Mouse (Mus musculus): ENCODE measurements around the gene Eif4ebp2.
A peak's percentile ranks its signal among the peaks of the same experiment; 100 is the strongest.
"Not testable (repeated sequence)": the region's sequence is repeated elsewhere in the genome, so short reads cannot be mapped to it uniquely, and the experiment has no call there.

Gene Eif4ebp2

DNA sequence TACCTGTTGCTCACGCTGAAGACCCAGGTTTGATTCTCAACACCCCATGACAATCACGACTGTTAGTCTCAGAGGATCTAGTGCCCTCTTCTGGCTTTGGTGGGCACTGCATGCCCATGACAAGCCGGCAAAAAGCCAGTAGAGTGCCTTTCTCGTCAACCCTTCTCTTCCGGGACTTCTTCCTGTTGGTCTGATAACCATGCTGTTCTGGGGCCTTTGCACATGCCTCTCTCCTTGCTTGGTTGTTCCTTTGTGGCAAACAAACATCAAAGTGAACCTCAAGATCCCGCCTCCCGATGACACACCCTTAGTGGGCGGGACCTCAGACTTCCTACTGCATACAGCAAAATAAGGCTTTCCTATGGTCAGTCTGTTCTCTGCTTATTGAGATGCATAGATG, 13.8 kb upstream of the Eif4ebp2 start:
- no peak for DNase-seq (ENCODE audit: extremely low spot score)

DNA sequence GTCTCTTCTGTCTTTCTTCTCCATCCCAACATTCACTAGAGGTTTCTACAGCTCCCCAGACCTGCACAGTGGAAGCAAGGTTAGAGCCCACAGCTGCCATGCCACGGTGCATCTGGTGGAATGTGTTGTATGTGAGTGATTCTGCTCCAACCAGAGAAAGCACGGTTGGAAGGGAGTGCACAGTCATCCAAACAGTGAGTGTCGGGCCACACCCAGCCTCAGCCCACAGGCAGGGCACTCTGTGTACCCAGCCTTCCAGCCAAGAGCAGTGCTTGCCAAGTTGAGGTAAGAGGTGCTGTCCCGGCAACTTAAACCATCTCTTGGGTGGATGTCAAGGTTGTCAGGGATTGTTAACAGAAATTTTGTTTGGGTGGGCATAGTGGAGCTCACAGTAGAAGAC, 12.5 kb upstream of the Eif4ebp2 start:
- DNase-seq (ENCODE audit: extremely low spot score), result no peak

DNA sequence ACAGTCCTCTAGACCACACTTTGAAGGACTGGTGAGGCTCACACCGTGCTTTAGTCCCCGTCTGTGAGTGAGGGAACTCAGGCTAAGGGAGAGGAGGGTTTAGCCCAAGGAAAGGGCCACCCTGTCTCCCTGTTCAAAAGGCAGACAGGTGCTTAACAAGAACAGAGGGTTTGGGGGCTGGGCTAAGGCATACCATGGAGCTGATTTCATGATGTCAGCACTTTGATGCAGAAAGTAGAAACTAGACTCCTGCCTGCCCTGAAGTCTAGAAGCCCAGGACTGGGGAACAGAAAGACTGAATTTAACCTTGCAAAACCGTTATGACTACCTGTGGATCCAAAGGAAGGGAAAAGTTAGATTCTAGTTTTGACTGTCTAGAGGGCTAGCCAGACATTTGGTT, 4.7 kb upstream of the Eif4ebp2 start:
- no peak for DNase-seq (ENCODE audit: extremely low spot score)

DNA sequence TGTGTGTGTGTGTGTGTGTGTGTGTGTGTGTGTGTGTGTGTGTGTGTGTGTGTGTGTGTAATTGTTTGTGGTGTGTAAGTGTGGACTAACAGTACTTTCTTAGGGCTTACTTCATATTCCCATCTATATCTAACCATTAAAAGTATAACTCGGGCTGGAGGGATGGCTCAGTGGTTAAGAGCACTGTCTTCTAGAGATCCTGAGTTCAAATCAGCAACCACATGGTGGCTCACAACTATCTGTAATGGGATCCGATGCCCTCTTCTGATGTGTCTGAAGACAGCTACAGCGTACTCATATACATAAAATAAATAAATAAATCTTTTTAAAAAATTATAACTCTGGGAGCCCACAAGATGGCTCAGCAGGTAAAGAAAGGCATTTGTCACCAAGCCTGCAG, 710 bp upstream of the Eif4ebp2 start:
- DNase-seq (ENCODE audit: extremely low spot score), result not testable (repeated sequence)

DNA sequence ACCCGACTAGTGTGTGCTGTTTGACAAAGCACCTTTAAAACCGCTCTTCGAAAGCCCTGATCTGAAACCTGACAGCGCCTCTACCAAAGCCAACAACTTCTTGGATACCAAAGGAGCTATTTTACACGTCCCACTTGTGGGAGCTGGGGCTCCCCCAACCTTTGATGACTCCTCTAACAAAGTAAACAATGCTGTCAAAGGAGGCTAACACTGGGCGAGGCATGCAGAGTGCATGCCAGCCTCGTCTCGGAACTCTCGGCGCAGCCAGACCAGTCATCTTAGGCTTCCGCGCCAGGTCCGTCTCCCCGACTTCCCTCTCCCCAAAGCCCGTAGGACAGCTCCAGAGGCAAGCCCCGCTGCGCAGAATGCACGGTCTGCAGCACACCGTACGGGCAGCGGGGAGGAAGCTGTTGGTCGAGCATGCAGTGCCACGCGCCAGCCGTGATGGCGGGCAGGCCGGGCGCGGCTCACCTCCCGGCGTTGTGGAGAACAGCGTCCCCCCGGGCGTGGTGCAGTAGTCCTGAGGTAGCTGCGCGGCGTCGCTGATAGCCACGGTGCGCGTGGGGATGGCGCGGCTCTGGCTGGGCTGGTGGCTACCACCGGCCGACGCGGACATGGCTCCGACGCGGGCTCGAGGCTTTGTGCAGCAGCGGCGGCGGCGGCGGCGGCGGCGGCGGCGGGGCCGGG, 387 bp downstream of the Eif4ebp2 start:
- DNase-seq (ENCODE audit: extremely low spot score), result peak; percentile 42

DNA sequence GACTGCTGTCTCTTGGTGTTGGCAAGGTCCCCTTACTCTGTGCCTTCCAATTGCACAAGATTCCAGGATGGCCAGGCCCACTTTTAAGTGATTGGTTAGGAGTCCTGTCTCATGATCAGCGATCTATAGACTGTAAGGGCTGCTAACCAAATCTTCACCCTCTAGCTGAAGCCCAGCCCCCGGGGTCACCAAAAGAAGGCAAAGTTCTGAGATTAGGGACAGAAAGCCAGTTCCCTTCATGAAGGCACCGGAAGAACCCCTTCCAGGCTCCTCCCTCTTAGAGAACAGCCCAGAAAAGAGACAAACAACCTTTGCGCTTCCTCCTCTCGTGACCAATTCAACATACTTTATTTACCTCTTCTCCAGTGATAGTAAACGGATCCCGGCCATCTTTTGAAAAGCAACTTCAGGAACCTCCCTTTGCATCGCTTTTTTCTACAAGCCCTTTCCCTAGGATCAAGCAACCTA, 964 bp downstream of the Eif4ebp2 start:
- DNase-seq (ENCODE audit: extremely low spot score), result no peak

DNA sequence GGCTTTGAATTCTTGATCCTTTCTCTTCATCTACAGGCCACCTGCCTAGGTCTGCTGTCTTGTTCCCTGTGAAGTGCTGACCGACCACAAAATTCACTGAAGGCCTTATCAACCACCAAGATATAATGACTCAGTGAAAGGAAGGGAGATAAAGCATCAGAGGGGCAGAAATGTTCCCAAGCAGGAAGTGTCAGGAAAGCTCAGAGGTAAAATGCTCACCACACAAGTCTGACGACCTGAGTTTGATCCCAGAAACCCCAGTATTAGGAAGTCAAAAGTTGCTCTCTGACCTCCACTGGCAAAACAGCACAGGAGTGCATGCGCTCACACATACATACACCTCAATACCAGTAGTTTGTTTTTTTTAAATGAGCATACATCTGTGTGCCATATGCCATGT, 3.6 kb downstream of the Eif4ebp2 start:
- no peak for DNase-seq (ENCODE audit: extremely low spot score)

DNA sequence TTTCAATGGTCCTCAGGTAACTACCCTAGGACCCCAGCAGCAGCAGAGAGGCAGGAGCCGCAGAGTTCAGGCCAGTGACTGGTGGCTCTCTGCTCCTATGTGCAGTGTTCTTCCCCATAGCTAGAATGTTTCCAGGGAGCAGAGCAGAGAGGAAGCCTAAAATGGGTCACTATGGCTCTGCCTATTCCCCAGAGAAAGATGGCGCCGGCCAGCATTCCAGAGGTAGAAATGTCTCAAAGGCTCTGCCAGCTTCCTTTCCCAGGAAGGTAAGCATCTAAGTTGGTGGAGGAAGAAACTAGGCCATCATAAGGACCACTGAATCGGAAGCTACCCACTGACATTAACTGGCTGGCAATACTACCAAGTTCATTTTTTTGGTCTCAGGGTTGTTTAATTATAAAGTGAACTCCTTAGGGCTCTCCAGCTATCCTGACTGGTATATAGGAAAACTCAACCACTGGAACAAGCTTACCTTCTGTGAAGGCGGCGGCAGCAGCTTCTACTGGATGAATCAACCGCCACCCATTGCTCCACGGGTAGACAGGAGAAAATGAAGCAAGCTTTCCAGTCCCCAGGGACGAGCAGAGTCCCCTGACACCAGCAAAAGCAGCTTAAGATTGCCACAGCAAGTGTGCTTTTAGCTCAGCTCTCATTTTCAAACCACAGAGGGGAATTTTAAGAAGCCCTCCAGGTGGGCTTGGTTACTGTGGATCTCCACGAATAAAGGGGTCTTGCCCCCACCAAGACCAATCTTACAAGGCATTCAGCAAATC, 4.7 kb downstream of the Eif4ebp2 start:
- no peak for DNase-seq (ENCODE audit: extremely low spot score)

DNA sequence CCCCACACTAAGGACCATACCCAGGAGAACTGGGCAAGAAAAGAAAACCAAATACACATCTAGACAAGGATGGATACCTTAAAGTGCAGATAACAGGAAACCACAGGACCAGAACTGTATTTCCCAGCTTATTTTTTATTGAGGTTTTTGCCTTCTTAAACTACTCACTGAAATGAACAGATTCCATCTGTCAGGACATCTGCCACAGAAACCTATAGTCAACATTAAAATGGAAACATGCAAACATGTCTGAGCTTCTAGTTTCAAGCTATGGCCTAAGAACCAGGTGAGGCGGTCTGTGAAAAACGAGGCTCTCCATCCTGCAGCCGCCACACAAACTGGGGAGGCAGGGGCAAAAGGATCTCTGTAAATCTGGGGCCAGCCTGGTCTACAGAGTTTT, 7.4 kb downstream of the Eif4ebp2 start:
- no peak for DNase-seq (ENCODE audit: extremely low spot score)

DNA sequence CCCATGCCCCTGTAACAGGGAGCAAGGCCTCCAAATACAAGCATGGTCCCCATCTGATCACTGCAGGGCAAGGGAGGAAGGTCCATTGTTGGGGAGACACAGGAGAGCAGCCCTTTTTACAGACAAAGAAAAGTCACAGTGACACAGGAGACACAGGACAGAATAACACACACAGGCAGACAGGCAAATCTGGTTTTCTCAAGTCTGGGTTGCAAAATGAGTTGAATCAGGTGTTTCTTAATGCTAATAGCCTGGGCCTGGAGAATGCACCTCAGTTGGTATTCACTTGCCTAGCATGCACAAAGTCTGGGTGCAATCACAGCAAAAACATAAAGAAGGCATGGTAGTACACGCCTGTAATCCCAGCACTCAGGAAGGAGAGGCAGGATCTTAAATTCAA, 8.6 kb downstream of the Eif4ebp2 start:
- DNase-seq (ENCODE audit: extremely low spot score), result no peak

DNA sequence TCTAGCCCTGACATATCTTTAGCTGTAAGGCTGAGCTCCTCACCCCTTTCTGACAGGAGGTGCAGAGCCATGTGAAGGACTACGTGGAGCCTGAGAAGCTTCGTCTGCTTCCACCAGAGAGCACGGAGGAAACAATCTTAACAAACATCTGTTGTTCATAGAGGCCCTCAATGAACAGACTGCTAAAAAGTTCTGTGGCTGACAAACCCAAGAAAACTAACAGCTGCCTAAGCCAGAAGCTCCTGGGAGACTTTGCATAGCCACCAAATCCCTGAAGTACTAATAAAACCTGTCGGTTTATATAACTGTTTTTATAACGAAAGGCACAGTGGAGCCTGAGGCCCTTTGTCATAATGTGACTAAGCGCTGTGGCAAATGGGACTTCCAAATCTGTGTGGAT, 9.0 kb downstream of the Eif4ebp2 start:
- no peak for DNase-seq (ENCODE audit: extremely low spot score)

DNA sequence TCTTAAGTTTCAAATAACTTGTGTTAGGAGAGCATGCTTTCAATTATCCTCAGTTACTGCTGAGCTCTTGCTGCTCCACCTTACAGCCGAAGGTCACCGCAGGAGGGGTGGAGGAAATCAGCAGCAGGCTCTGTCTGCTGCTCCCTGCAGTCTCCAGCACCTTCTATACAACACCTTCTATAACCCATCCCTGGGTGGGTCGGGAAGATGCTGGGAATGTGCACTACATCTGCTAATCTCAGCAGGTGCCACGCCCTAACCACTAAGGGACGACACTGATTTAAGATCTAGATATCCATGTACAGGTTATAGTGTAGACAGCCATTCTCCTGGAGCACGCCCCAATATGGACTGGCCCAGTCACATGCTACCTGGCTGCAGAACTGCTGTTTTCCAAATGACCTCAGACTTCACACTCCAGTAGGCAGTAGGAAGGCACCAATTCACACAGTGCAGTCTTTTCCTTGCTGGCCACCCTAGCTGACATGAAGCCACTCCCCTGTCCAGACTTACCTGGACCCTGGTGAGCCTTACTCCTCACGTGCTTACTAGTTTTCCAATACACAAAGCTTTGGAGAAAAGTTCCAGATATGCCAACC, 12.2 kb downstream of the Eif4ebp2 start:
- DNase-seq (ENCODE audit: extremely low spot score), result no peak

DNA sequence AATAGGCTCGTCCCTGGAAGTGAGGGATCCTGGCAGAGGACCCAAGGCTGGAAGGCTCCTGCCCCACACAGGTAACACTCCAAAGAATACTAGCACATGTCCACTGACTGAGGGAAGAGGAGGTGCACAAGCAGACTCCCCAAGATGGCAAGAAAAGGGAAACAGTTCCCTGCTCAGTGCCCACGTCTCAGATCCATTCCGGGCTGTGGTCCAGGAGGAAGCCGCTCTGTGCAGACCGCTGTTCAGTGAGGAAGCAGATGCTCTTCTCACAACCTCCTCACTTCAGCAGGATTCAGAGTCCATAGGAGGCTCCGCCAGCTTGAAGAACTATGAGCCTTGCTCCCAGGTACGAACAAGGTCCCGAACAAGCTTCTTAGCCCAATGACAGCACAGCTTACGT, 21.1 kb downstream of the Eif4ebp2 start:
- DNase-seq (ENCODE audit: extremely low spot score), result no peak

DNA sequence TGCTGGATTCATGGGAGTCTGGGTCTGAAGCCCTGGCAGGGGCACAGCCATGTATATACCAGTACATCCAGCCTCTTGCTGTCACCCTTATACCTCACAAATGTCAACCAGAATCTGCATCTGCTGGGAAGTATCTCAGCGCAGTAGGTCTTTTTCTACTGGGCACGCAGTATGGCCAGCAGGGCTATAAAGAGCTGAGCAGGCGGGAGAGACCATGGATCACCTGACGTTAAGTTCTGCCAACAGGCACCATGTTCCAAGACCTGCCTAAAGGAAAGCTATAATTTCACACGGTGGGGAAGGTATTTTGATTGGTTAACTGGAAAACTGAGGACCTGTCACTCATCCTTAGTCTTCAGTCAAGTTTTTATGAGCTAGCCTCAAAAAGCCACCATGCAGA, 23.4 kb downstream of the Eif4ebp2 start:
- no peak for DNase-seq (ENCODE audit: extremely low spot score)

DNA sequence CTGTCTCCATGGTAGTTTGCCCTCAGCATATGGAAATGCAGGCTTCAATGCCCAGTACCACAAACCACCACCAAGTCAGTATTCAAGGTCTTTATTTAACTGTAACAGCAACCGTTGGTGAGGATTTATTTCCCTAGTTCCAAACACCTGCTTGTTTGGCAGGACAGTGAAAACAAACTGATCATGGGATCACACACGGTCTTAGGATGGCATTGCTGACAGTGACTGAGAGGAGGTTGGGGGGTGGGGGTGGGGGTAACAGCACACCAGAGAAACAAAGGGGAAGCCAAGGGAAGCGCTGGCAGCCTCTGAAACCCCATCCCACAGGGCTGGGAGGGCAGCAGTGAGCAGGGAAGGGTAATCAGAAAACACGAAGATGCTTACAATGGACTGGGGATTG, 24.0 kb downstream of the Eif4ebp2 start:
- no peak for DNase-seq (ENCODE audit: extremely low spot score)

DNA sequence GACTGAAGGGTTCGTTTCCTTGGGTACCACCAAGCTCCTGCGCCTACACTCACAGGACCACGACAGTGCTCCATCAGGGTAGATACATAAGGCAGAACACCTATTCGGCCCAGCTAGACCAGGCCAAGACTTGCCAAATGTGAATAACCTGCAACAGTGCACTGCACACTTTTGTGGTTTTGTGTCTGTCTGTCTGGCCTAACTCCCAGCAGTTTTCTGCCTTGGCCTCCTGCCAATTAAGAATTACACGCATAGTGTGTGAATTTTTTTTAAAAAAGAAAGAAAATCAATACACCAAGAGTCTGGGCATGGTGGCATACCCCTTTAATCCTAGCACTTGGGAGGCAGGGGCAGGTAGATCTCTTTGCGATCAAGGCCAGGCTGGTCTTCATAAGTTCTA, 24.5 kb downstream of the Eif4ebp2 start:
- DNase-seq (ENCODE audit: extremely low spot score), result no peak

DNA sequence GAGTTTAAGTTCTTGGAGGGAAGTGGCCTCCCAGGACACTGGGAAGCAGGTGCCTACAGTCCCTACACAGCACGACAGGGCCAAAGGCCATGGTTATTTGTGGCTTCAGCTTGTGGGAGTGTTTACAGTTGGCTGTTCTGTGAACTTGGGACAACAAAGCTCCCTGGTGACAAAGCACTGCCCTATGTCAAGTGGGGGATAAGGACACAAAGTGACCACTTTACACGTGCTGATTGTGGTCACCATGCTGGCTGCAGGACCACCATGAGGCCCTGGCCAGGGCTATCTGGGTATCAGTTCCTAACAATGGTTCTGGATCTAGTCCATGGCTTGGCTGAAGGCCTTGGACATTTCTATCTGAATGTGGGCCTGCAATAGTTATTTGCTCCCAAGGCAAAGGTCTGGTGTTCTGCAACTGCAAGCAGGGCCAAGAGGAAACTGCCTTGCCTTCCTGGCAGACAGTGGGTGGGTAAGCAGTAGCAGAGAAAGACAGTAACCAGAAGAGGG, 26.2 kb downstream of the Eif4ebp2 start:
- no peak for DNase-seq (ENCODE audit: extremely low spot score)

DNA sequence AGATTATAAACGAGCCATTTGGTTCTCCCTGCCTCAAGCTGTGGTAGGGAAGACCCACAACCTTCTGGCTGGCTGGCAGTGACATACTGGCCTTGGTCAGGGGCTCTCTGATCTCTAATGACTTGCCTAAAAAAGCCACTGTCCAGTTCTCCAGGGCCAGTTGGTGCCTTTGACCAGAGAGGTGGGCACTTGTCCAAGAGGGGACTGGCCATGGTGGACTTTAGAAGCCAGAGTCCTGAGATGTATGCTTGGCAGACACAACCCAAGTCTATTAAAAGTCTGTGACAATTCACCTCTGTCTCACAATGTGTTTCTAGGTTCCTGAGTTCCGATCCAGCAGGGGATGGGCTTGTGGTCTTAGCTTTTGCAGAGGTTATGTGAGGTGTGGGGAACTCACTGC, 27.4 kb downstream of the Eif4ebp2 start:
- DNase-seq (ENCODE audit: extremely low spot score), result no peak

DNA sequence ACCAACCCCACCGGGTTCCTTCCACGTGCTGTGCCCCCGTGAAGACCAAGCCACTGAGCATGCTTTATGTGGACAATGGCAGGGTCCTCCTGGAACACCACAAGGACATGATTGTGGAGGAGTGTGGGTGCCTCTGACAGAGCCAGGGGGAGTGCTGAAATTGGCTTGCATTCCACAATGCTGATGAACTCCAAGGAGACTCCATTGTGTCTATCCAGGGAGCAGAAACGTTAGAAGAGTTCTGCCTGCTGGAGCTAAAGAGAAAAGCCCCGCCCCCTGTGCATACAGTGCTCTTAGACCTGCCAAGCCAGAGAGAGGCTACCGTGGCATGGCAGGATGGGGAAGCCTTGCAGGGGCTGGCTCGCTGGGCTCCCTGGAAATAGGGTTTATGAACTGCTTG, 28.0 kb downstream of the Eif4ebp2 start:
- DNase-seq (ENCODE audit: extremely low spot score), result no peak

DNA sequence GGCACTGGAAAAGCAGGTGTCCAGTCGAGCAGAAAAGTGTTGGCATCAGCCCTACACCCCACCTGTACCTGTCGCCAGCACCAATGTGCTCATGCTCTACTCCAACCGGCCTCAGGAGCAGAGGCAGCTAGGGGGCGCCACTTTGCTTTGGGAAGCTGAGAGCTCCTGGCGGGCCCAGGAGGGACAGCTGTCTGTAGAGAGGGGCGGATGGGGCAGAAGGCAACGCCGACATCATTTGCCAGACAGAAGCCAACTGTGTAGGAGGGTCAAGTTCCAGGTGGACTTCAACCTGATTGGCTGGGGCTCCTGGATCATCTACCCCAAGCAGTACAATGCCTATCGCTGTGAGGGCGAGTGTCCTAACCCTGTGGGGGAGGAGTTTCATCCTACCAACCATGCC, 29.2 kb downstream of the Eif4ebp2 start:
- DNase-seq (ENCODE audit: extremely low spot score), result no peak

DNA sequence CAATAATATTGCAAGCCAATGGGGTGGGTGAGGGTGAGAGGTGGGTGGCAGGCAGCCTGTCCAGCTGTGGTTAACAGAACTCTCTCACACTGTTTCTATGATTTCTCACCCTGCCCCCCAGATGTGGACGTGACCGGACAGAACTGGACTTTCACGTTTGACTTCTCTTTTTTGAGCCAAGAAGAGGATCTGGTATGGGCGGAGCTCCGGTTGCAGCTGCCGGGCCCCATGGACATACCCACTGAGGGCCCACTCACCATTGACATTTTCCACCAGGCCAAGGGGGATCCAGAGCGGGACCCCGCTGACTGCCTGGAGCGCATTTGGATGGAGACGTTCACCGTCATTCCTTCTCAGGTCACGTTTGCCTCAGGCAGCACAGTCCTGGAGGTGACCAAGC, 29.6 kb downstream of the Eif4ebp2 start:
- DNase-seq (ENCODE audit: extremely low spot score), result no peak

DNA sequence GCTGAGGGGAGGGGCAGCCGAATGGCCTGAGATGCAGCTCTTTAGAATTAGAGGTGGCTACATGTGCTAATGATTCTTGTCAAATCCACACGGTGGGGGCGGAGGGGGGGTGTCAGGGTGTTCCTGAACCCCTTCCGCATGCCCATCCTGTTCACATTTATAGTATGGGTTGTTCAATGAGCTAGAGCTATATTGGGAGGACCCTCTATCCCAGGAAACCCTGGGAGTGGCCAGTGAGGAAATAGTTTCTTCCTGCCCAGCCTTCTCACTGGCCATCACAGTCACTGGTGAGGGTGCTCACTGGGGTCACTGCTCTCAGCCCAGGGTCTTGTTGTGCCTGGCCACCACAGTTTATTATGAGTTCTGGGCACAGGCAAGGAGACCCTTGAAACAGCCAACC, 32.5 kb downstream of the Eif4ebp2 start:
- no peak for DNase-seq (ENCODE audit: extremely low spot score)

DNA sequence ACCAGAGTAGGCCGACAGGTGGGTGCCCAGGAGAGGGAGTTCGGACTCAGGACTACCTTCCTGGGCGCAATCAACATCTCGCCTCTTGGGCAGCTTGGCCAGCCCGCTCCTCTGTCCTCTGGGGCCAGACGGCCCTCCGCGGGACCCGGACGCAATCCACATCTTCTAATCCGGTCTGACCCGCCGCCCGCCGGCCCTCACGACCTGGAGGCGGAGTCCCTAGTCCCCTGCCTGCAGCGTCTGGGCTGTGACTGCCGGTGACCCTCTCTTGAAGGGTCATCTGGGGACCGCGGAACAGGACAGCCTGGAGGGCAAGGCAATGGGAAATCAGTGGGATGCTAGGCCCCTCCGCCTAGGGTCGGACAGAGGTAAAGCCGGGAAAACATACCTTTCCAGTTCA, 33.3 kb downstream of the Eif4ebp2 start:
- peak; percentile 38 for DNase-seq (ENCODE audit: extremely low spot score)

All from embryo, embryonic 9.5 days (tissue).